Mouse (Mus musculus): ENCODE measurements around the gene Lrit2.

The Lrit2 gene

GRCm38 (mm10) chr14:37110456-37110855 is 42.7 kb downstream of the Lrit2 start:
- DNase-seq (ENCODE audit: inconsistent age in 2 of 2, low spot score in 1 of 2): no peak

- no peak for DNase-seq (ENCODE audit: inconsistent age in 2 of 2, low spot score in 1 of 2)
Observed at GRCm38 (mm10) chr14:37111371-37111770, 43.6 kb downstream of the Lrit2 start.

DNA sequence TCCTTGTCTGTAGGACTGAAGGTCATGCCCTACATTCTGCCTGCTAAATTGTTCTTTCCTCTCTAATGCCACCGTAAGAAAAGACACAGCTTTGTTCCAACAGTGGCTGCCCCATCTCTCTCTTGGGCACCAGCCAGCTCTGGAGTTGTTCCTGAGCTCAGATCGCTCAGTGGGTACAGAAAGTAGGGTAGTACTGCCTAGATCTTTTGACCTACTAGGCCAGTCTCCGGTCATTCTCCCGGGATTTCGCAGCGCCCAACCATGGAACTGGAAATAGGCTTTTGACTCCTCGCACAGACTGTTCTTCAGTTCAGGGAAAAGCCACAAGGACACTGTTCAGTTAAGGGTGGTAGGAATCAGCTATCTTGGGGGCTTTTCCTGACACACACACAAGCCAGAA is 45.2 kb downstream of the Lrit2 start:
- peak in 1 of 2 experiments; percentile 46 for DNase-seq (ENCODE audit: inconsistent age in 2 of 2, low spot score in 1 of 2)

- no peak for DNase-seq (ENCODE audit: inconsistent age in 2 of 2, low spot score in 1 of 2)
Observed at GRCm38 (mm10) chr14:37113922-37114321, 46.2 kb downstream of the Lrit2 start, which contains the start of gene 2610528A11Rik. 2610528A11Rik (minus strand) TSS chr14:37114022.

- no peak for DNase-seq (ENCODE audit: inconsistent age in 2 of 2, low spot score in 1 of 2)
Observed at GRCm38 (mm10) chr14:37119233-37119632, 51.5 kb downstream of the Lrit2 start.

Measured in adrenal gland, adult (tissue).